Mouse (Mus musculus) embryonic facial prominence, embryonic 13.5 days (tissue): ENCODE results near the gene Ap4b1. TPM values are rescaled to one million over a fixed set of nuclear protein-coding genes. Genes with fewer than 3 reads are reported as not detected.

ENCODE experiments used
- ATAC-seq: fragments of 200-750 bp; cut with Nextera tagmentation; 2 replicates; pipeline ENCODE4 v1.8.0; 2017; ENCODE audit warnings: low read depth; ENCODE audit not compliant: insufficient number of reproducible peaks, insufficient read depth, low FRiP score, low TSS enrichment
- H3K27ac ChIP-seq: fragments of 300-500 bp; sonication (generic); 2 replicates; pipeline ENCODE4 v1.5.1; 2015; ENCODE audit warnings: moderate library complexity, mild to moderate bottlenecking, inconsistent platforms
- H3K27me3 ChIP-seq: fragments of 300-500 bp; sonication (generic); 2 replicates; pipeline ENCODE4 v1.6.1; 2015; ENCODE audit warnings: mild to moderate bottlenecking, inconsistent platforms
- H3K36me3 ChIP-seq: fragments of 300-500 bp; sonication (generic); 2 replicates; pipeline ENCODE4 v1.6.1; 2015; ENCODE audit warnings: mild to moderate bottlenecking, inconsistent platforms
- H3K4me1 ChIP-seq: fragments of 300-500 bp; sonication (generic); 2 replicates; pipeline ENCODE4 v1.6.1; 2015; ENCODE audit warnings: inconsistent platforms
- H3K4me2 ChIP-seq: fragments of 300-500 bp; sonication (generic); 2 replicates; pipeline ENCODE4 v1.6.1; 2015; ENCODE audit warnings: moderate library complexity, mild to moderate bottlenecking, inconsistent platforms
- H3K4me3 ChIP-seq: fragments of 300-500 bp; sonication (generic); 2 replicates; pipeline ENCODE4 v1.5.1; 2015; ENCODE audit warnings: mild to moderate bottlenecking, inconsistent platforms
- H3K9ac ChIP-seq: fragments of 300-500 bp; sonication (generic); 2 replicates; pipeline ENCODE4 v1.6.1; 2015; ENCODE audit warnings: mild to moderate bottlenecking, inconsistent platforms
- H3K9me3 ChIP-seq: fragments of 300-500 bp; sonication (generic); 2 replicates; pipeline ENCODE4 v1.6.1; 2016; ENCODE audit warnings: inconsistent platforms
- WGBS: fragments of 180-500 bp; shearing (Covaris S2); methylation state at CpG from one replicate; pipeline ENCODE4 v1.1.7; 2015; ENCODE audit warnings: mixed read lengths; 5-methylcytosine and 5-hydroxymethylcytosine counted together
- polyA plus RNA-seq: library from polyadenylated mRNA; unstranded; fragments of >200 nt; fragmentation: Nextera tagmentation; extraction: Ambion mirVana; gene quantifications from 2 replicates; pipeline ENCODE4 v1.2.1, GENCODE M21; 2015

Ap4b1 gene
- polyA plus RNA-seq, 1 experiment from 2014 or later, result 19.6 TPM

DNA sequence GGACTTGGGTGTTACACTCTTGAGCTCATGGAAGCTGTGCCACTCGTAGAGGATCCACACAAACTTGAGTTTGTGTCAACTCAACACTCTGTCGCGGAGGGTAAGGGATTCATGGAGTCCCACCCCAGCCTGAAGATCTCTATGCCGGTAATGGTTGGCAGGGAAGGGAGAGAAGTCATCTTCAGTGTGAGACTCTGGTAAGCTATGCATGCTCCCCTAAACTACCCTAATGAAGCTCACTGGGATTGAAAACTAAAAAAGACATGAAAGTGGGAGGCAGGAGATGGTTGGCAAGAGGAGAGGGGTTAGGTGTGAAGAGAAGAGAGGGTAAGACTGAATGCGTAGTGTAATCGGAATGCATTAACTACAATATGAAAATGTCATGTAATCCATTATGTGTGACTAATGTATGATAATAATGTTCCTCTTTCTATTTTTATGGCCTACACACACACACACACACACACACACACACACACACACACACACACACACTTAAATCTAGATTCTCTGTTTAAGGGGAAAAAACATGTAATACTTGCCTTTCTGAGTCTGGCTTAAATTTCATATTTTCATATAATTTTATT is 48.8 kb downstream of the Ap4b1 start:
- Histone ChIP-seq H3K27me3 (no peaks in the 10 kb centered on the region), H3K36me3 (no peaks in the 10 kb centered on the region), H3K4me3 (no peak overlapping the region), H3K9me3 (no peaks in the 10 kb centered on the region), H3K4me2 (no peak overlapping the region), H3K27ac (no peak overlapping the region), H3K9ac (no peak overlapping the region), H3K4me1 (peaks cover 12% of the 10 kb centered on the region; the same call in 1 of the 2 replicates)
- ATAC-seq, result no peak
- 88% methylated on average over 6 of the region's 6 CpGs for WGBS

DNA sequence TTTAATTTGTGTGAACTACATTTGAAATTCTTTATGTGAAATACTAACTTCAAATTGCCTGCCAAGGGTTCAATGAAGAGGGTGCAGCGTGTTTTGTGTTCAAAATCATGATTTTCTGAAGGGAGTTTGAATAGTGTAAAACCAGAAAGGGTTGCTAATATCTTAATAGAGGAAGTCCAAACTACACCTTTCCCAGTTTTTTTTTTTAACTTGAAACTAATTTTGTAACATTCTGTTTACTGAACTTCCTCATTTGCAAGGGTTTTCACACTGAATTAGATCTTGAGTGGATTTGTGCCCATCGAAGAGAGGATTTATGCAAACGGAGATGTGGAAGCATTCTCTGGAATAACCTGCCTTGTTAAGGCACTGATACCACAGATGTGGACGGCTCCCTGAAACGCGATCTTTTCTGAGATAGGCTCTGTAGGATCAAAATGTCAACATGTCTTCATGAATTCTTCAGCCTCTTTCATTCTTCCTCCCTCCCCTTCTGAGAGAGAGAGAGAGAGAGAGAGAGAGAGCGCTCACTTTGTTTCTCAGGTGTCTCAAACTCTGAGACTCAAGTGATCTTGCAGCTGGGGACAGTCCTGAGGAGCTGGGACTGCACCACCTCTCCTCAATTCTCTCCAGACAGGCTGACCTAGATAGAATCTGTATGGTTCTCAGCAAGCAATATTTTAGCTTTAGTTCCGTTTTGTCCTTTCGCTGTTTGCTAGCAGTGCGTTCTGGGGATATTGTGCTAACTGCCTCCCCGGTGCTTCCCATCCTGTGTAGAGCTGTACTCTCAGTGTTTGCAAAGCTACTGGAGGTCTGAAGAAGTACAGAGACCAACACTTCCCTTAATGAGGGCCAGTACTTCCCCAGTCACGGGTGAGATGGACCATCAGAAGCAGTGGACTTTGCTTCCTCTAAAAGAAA is 49.8 kb downstream of the Ap4b1 start, which contains the start of gene Ptpn22:
Gene Ptpn22, plus strand, starts transcription at position 915 of the 921 bp plus-strand sequence.
- no peak for ATAC-seq
- 70% methylated on average over 12 of the region's 12 CpGs for WGBS
- Histone ChIP-seq H3K4me3 (no peak within 1 kb of the TSS), H3K27ac (no peak within 1 kb of the TSS), H3K9me3 (no peaks in the 10 kb centered on the region), H3K27me3 (no peaks in the 10 kb centered on the region), H3K4me2 (no peak within 1 kb of the TSS), H3K9ac (no peak within 1 kb of the TSS), H3K36me3 (no peaks in the 10 kb centered on the region), H3K4me1 (peaks cover 12% of the 10 kb centered on the region; the same call in 1 of the 2 replicates)

DNA sequence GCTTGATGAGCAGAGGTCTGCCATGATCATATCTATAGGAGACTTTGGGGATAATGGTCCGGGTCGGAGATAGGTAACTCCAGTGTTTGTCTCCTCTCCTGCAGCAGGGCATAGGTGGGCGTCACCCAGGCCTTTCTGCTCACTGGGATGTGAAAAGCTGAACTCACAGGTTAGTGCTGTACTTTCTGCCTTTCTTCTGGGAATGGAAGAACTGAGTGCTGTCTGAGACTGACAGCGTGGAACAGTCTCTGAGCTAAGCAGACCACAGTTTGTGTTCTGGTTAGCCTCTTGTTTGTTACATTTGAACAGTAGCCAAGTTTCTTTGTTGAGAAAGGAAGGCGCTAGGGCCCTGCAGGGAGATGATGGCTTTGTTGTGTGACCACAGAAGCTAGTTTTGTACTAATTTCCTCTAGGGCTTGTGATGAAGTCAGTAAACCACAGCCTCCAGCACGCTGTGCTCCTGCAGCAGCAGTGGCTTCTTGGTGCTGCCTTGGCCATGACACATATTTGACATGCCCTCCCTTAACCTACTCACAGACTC is 50.6 kb downstream of the Ap4b1 start:
- Histone ChIP-seq H3K9me3 (no peaks in the 10 kb centered on the region), H3K9ac (no peak overlapping the region), H3K36me3 (no peaks in the 10 kb centered on the region), H3K4me2 (no peak overlapping the region), H3K4me3 (no peak overlapping the region), H3K27ac (no peak overlapping the region), H3K4me1 (peaks cover 12% of the 10 kb centered on the region; the same call in 1 of the 2 replicates), H3K27me3 (no peaks in the 10 kb centered on the region)
- no peak for ATAC-seq
- WGBS, result 66% methylated on average over 6 of the region's 6 CpGs

DNA sequence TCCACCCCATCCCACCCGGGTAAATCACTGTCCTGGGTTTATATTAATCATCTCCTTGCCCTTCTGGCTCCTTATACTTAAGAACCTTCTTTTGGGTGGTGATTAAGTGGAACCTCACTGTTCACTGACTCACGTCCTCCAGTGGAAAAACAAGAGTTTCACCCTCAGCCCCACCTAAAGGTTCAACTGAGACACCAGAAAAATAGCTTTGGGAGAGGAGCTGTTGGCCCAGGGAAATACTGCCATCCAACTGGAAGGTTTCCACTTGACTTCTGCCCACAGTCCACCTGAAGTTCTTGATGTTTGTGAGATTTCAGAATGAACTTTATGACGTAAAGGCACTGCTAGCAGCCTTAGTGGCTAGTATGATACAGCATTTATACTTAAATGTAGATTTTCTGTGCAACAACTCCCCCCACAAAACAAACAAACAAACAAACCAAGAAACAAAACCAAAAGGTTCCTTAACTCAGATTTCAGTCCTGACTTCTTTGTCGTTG is 53.5 kb downstream of the Ap4b1 start:
- H3K4me1 ChIP-seq, result peaks cover 12% of the 10 kb centered on the region; the same call in 1 of the 2 replicates
- no peaks in the 10 kb centered on the region for H3K36me3 ChIP-seq
- H3K9me3 ChIP-seq, result no peaks in the 10 kb centered on the region
- no peaks in the 10 kb centered on the region for H3K27me3 ChIP-seq
- no peak overlapping the region for H3K4me3 ChIP-seq
- H3K27ac ChIP-seq, result no peak overlapping the region
- H3K9ac ChIP-seq, result no peak overlapping the region
- WGBS, result 77% methylated on average over 4 of the region's 4 CpGs
- no peak overlapping the region for H3K4me2 ChIP-seq
- no peak for ATAC-seq

DNA sequence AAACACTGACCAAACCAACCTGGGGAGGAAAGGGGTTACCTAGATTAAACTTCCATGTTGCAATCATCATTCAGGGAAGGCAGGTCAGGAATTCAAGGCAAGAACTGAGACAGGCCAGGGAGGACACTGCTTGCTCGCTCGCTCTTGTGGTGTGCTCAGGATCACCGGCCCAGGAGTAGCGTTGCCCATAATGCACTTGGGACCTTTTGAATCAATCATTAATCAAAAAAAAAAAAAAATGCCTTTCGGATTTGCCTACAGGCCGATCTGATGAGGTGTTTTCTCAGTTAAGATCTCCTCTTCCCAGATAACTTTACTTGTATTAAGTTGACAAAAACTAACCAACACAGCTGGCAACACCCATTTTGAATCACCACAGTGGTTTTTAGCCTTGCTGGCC is 54.9 kb downstream of the Ap4b1 start:
- WGBS, result 93% methylated on average over 6 of the region's 6 CpGs
- no peak overlapping the region for H3K9ac ChIP-seq
- H3K36me3 ChIP-seq, result no peaks in the 10 kb centered on the region
- no peak for ATAC-seq
- no peak overlapping the region for H3K27ac ChIP-seq
- no peak overlapping the region for H3K4me2 ChIP-seq
- H3K4me3 ChIP-seq, result no peak overlapping the region
- no peaks in the 10 kb centered on the region for H3K9me3 ChIP-seq
- H3K4me1 ChIP-seq, result peaks cover 12% of the 10 kb centered on the region; the same call in 1 of the 2 replicates
- H3K27me3 ChIP-seq, result no peaks in the 10 kb centered on the region

DNA sequence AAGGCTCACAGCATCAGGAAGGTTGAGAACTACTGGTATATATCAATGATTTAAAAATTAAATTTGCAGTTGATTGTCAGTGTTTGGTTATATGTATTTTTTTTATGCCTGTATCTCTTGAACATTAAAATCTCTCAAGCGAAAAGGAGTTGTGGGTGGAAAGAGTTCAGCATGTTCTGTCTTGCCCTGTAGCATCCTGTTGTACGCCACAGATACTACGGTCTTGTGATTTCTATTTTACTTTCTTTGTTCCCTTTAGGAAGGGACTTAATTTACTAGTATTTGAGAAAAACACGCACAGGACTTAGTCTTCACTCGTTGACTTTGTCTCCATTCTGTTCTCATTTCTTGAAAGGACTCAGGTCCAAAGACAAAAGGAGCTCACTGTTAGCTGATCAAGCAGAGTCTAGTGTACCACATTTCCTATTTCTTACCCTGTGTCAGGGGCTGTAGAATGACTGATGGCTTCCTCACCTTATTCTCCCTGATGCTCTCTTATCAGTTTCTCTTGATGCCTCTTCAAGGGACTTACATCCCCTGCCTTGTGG is 58.2 kb downstream of the Ap4b1 start:
- no peak for ATAC-seq
- no peaks in the 10 kb centered on the region for H3K36me3 ChIP-seq
- no peaks in the 10 kb centered on the region for H3K27me3 ChIP-seq
- no peaks in the 10 kb centered on the region for H3K9me3 ChIP-seq
- no peak overlapping the region for H3K4me2 ChIP-seq
- no peaks in the 10 kb centered on the region for H3K4me1 ChIP-seq
- no peak overlapping the region for H3K27ac ChIP-seq
- 84% methylated on average over 5 of the region's 5 CpGs for WGBS
- no peak overlapping the region for H3K4me3 ChIP-seq
- no peak overlapping the region for H3K9ac ChIP-seq

DNA sequence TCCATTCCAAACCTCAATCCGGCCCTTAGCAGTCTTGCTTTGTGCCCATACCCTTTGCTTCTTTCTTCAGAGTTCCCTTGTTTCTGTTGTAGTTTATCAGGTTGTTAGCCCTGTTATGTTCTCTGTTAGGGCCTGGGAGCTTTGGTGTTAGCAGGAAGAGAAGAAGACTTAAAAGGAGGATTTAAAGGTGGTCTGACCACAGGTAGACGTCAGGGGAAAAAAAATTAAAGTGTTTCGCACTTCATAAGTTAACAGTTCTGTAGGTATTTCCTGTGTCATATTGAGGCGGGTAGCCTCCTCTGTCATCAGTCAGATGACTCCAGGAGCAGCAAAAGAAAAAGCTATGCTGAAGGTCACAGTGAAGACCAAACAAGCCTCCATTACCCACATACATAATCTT is 58.7 kb downstream of the Ap4b1 start:
- no peak for ATAC-seq
- Histone ChIP-seq H3K27ac (no peak overlapping the region), H3K4me2 (no peak overlapping the region), H3K9me3 (no peaks in the 10 kb centered on the region), H3K4me3 (no peak overlapping the region), H3K36me3 (no peaks in the 10 kb centered on the region), H3K27me3 (no peaks in the 10 kb centered on the region), H3K9ac (no peak overlapping the region), H3K4me1 (no peaks in the 10 kb centered on the region)
- 80% methylated on average over 4 of the region's 4 CpGs for WGBS

Other genes with a start within 250 kb of the Ap4b1 start
- gene Syt6, start 234.3 kb upstream of the Ap4b1 start, polyA plus RNA-seq, result 0.66 and 1.9 TPM in 2 replicates
- gene Atg4a-ps, start 163.5 kb upstream of the Ap4b1 start, polyA plus RNA-seq, result 0.17 and 0.22 TPM in 2 replicates
- 49.5 and 52.3 TPM in 2 replicates for gene Olfml3, start 71.5 kb upstream of the Ap4b1 start, polyA plus RNA-seq
- gene Gm10964, start 70.2 kb upstream of the Ap4b1 start, polyA plus RNA-seq, result not detected in 2 replicates
- gene Hipk1, start 18.0 kb upstream of the Ap4b1 start, polyA plus RNA-seq, result 11.6 and 13.8 TPM in 2 replicates
- 30.9 and 32.9 TPM in 2 replicates for gene Dclre1b, start 76 bp upstream of the Ap4b1 start, polyA plus RNA-seq
- gene Gm43064, start 53 bp downstream of the Ap4b1 start, polyA plus RNA-seq, result 0.24 and 0.91 TPM in 2 replicates
- gene Bcl2l15, start 23.1 kb downstream of the Ap4b1 start, polyA plus RNA-seq, result 0.37 and 0.56 TPM in 2 replicates
- 0.56 and 0.95 TPM in 2 replicates for gene Ptpn22, start 50.3 kb downstream of the Ap4b1 start, polyA plus RNA-seq
- gene Rsbn1, start 104.6 kb downstream of the Ap4b1 start, polyA plus RNA-seq, result 12.9 and 14.6 TPM in 2 replicates
- 38.4 and 39.5 TPM in 2 replicates for gene Phtf1, start 158.6 kb downstream of the Ap4b1 start, polyA plus RNA-seq